Mouse (Mus musculus) adrenal gland (tissue): Measurements from ENCODE around the gene Scn3b.

ENCODE experiments used
- intact Hi-C: fragments of 180-260 bp; cut with DNase I; formaldehyde crosslinking; loops from one replicate; pipeline ENCODE4 v1.15.1; 2025

Scn3b gene

DNA sequence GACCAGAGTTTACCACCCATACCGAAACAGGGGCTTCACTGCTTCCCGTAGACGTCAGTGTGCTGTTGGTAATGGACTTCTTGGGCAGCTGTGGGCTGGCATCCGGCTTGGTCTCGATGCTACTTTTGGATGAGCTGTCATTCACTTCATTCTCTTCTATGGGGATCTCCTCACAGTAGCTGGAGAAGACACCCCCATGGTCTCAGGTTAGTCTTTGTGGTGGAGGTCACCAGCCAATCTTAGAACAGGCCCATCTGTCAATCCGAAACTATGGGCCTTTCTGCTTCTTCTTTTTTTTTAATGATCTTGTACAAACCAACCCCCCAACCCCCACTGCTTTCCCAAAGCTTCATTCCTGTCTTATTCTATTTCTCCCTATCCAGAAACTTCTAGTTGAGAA lies 40.9 kb downstream of the Scn3b start:
- intact Hi-C loops = no loop called here

- intact Hi-C loops = no loop called here
Observed at GRCm38 (mm10) chr9:40311813-40312212, 42.8 kb downstream of the Scn3b start.

DNA sequence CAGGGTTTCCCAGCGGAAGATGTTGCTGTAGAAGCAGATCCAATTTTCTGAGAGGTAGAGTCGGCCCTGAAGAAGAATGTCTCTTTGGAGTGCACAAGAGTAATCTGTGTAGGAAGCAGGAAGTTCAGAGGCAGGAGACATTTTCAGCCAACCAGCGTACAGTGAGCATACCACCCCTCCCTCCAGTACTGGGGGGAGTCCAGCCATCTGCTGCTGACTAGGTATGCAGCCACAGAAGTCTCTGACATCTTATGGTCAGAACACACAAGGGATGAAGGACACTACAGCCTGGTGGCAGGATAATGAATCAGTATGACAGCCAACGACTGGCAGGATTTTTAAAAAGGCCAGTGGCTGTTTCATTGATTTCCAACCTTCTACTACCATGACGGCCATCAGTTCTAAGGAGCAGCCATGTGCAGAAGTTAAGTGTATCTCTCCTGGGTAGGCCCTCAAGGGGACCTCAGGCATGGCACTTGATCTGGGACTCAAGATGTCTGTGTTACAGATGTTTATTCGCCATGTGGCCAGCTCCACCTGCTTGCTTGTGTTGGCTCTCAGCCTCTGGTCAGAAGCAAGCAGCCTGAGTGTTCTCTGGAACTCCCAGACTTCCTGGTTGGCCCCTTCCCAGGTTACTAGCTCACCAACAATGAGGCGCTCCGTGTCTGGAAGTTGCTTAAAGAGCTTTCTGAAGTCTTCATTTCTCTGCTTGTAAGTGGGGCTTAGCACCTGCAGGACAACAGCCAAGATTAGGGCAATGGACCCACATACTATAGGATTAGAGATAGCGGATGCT lies 48.0 kb downstream of the Scn3b start:
- intact Hi-C loops = no loop called here

GRCm38 (mm10) chr9:40317735-40318134 lies 48.7 kb downstream of the Scn3b start:
- intact Hi-C loops = no loop called here

DNA sequence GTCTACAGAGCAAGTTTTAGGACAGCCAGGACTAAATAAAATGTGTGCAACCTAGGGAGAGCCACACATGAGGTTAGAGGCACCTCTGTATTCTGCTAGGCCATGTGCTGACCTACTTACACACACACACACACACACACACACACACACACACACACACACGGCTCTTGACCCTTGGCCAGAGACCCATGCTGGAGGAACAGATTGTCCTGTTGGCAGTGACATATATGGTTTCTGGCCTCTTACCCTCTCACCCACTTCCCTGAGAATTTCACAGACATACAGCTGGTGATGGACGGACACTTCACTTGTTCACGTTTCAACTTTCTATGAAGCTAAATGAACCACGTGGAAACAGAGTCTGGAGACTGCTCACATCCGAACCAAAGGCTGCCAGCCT lies 49.8 kb downstream of the Scn3b start:
- intact Hi-C loops = no loop called here

- intact Hi-C loops = no loop called here
Observed at GRCm38 (mm10) chr9:40320405-40320804, 51.4 kb downstream of the Scn3b start.

GRCm38 (mm10) chr9:40320879-40321667 lies 52.1 kb downstream of the Scn3b start:
- intact Hi-C loops = no loop called here

- intact Hi-C loops = no loop called here
Observed at GRCm38 (mm10) chr9:40321668-40322003, 52.6 kb downstream of the Scn3b start.

GRCm38 (mm10) chr9:40322372-40322771 lies 53.4 kb downstream of the Scn3b start:
- intact Hi-C loops = no loop called here

DNA sequence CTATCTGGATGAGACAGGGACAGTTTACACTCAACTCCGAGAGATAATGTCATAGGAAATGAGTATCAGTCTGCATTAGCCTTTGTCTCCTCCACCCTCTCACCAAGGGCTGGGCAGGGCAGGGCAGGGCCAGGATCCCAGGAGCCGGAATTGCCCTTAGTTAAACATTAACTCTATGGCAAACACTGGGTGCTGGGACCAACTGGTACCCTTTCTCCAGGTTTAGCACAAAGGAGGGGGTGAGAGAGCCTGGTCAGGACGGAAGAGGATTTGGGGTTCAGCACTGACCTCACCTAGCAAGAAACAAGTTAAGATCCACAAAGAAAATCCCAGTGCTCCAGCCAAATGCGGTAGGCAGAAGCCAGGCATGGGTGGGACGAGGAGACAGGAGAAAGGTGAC lies 54.2 kb downstream of the Scn3b start:
- intact Hi-C loops = no loop called here

DNA sequence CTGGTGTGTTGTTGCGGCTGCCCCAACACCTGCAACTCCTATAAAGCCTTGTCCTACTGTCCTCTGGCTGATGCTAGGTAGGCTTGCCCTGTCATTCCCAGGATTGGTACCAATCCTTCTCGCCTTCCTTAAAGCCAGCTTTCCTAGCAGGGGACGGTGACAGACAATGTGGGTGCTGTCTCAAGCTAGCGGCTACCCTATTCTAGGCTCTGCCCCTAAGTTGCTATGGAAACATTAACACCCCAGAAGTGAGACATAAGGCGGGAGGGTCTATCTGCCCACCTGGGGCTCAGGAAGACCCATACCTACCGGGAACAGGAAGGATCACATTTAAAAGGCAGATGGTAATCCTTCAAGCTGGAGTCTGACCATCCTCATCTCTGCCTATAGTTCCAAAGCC lies 54.8 kb downstream of the Scn3b start:
- intact Hi-C loops = no loop called here

DNA sequence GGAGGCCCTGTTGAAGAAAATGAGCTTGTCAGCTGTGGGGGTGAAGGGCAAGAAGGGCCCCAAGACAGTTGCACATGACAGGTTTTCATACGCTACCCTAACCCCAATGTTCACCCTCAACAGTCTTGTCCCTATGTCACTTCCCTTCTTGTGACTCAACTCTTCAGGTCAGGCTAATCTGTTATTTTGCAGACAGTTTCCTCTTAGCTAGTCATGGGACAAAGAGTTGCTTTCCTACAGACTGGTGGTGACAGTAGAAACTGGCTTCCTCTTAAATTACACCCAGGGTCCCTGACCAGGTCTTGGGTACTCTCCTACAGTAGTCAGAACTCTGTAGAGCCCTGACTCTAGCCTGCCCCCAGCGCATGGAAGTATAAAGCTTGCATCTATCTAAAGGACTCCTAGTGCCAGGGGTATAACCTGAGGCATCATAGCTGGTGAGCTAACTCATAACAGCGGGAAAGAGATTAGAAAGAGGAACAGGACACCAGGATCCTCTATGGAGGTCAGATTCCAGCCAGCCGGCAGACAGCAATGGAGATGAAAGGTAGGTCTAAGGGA lies 55.3 kb downstream of the Scn3b start:
- intact Hi-C loops = no loop called here

GRCm38 (mm10) chr9:40324826-40325225 lies 55.8 kb downstream of the Scn3b start:
- intact Hi-C loops = no loop called here

DNA sequence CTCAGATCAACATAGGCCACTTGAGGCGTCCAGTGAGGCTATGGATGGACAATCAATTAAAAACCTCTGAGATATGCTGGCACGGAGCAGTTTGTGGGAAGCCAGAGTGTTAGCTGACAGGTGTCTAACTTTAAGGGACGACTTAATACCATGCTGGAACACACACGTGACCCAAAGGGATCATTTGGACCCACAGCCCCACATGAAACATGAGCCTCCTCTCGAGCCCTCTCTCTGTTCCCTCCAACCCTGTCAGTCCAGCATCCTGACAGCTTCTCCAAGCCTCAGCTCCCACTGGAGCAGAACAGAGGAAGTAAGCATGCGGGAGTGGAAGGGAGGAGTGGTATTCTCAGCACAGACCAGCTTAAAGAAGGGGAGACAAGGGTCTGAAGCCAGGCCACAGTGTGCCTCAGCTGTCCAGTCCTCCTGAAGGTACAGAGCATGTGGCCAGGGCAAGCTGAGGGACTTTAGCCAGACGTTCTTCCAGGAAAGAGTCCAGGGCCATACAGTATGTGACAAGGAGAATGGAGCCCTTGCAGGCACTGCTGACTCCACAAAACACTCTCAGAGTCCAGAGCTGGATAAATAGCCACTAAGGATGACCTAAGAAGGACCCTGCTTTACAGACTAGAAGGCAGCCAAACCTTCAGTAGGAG lies 57.4 kb downstream of the Scn3b start:
- intact Hi-C loops = no loop called here

DNA sequence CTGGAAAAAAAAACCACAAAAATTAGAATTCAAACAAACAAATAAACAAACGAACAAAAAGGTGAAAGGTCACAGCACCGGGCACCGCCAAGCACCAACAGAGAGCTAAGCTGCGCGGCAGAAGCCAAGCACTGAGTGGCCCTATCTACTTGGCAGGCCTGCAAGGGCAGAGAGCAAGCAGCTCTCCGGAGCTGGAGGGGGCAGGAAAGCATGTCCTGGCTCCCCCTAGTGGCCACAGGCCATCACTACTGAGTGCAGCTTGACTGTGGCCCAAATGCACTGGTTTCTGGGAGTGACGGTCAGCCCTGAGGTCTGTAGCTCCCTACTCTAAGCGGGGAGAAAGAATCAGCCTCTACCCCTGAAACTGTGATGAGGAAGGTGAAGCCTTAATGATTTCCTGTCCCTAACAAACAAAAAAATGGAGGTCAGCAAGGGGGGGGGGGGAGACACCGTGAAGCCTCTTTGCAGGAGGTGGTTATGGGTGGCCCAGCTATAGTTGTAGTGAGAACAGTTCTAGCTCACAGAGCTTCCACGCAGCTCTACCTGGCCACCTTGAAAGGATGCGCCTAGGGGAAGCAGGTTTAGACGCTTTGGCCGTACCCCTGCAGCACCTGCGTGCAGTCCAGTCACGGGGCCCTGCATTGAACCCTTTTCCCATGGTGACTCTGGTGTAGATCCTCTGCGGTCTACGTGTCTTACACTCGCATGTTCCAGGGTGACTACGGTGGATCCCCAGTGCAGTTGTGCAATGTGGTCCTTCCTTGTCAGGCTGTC lies 61.8 kb downstream of the Scn3b start:
- intact Hi-C loops = loop anchor here (1.0 kb wide), 1 partner anchor 102 kb away; no protein-coding TSS in a partner anchor

DNA sequence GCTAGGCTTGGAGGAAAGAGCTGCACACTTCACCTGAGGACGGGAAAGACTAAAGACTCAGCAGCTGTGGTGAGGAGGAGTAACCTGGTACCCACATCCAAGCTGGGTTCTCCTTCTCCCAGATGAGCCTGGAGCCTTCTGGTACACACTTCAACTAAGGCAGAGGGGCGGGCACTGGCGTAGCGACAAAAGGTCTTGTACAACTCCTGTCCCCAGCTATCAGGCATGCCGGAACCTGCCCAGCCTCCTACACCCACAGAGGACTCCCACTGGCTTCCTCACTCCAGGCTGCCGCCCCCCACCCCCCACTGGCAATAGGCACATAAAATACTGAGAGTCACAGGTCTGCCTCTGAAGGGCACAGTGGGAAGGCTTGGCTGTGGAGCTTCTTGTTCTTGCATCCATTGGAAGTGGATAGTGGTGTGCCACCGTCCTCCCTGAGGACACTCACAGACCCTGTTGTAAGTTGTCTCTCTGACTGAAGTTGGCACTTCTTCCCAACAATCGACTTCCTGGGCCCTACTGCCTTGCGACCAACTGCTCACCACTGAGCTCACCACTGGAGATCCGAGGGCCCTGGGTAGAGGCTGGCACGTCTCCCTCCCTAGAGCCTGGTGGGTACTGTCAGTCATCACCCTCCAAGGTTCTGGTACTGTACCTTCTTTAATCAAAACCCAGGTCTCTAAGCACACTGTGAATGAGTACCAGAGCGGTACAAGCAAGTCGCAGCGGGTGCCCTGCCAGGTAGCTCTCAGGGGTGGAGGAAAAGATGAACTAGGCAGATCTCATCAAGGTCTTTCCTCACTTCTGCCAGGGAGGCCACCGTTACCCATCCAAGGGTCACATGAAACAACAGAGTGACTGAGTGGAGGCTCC lies 62.6 kb downstream of the Scn3b start:
- intact Hi-C loops = no loop called here

DNA sequence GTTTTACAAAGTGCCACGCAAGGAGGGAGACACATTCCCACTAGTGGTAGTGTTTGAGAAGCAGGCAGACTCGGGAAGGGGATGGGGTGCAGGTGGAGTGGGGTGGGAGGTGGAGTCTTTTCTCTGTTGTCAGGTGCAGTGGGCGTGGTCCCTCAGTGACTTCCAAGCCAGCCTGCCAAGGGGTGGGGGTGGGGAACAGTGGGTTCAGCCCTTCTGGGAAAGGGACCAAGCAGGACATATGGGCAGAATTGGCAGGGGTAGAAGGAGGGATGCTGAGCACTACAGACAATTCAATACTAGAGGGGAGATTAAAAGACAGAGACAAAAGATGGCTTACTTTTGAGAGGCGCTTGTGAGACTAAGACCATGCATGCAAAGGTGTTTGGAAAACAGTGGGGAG lies 63.3 kb downstream of the Scn3b start:
- intact Hi-C loops = no loop called here

DNA sequence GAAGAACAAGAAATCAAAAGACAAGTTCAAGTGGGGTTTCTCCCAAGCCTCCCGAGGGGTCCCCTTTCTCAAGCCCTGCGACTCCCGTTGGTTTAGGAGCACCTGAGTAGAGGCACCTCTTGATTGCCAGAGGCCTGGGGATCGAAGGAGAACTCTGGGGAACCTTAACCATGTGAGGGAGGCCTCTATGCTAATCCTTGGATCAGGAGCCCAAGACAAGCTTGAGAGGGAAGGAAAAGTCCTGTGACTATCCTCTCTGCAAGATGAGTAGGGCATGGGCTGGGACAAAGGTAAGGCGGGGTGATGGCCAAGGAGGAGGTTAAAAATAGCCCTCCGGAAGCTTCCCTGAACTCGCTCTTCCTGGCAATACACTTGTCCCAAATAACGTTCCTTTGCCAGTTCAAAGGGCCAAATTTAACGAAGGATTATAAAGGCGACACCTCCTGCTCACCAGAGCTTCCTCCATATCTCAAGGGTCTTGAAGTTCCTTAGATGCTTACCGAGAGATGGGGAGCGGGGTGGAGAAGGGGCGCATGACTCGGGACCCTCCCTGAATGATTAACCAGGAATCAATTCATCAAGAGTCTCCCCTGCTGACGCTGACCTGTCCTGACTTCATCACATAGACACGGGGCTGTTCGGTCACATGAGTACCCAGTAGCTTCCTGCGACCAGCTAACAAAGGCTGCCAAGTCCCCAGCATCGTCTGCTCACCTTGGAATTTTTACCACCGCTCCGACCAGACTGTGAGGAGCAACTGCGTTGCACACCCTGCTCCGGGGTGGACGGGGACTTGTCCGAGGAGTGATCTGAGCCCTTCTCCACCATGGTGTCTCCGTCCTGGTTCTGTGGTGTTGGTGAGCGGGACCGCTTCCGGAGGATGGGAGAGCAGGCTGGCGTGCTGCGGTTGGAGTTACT lies 64.0 kb downstream of the Scn3b start:
- intact Hi-C loops = no loop called here
